Mouse (Mus musculus) limb, embryonic 12.5 days (tissue): ENCODE data around the gene Kif2b. TPM values are rescaled to one million over a fixed set of nuclear protein-coding genes. Genes with fewer than 3 reads are reported as not detected.

Experiments used
- ATAC-seq: fragments of 200-750 bp; cut with Nextera tagmentation; 2 replicates; pipeline ENCODE4 v1.8.0; 2017; ENCODE audit warnings: low read depth, moderate TSS enrichment; ENCODE audit not compliant: insufficient number of reproducible peaks, insufficient read depth, low FRiP score, low TSS enrichment
- H3K27ac ChIP-seq: fragments of 300-500 bp; sonication (generic); 2 replicates; pipeline ENCODE4 v1.5.1; 2016; ENCODE audit warnings: mild to moderate bottlenecking, moderate library complexity
- H3K27me3 ChIP-seq: fragments of 300-500 bp; sonication (generic); 2 replicates; pipeline ENCODE4 v1.6.1; 2016; ENCODE audit warnings: mild to moderate bottlenecking, moderate library complexity
- H3K36me3 ChIP-seq: fragments of 300-500 bp; sonication (generic); 2 replicates; pipeline ENCODE4 v1.6.1; 2016; ENCODE audit warnings: mild to moderate bottlenecking, moderate library complexity
- H3K4me1 ChIP-seq: fragments of 300-500 bp; sonication (generic); replicated peaks from 2 replicates; pipeline ENCODE4 v1.6.1; 2016
- H3K4me2 ChIP-seq: fragments of 300-500 bp; sonication (generic); 2 replicates; pipeline ENCODE4 v1.6.1; 2016; ENCODE audit warnings: mild to moderate bottlenecking, moderate library complexity
- H3K4me3 ChIP-seq: fragments of 300-500 bp; sonication (generic); replicated peaks from 2 replicates; pipeline ENCODE4 v1.5.1; 2016; ENCODE audit warnings: mild to moderate bottlenecking
- H3K9ac ChIP-seq: fragments of 300-500 bp; sonication (generic); replicated peaks from 2 replicates; pipeline ENCODE4 v1.6.1; 2016; ENCODE audit warnings: mild to moderate bottlenecking, moderate library complexity
- H3K9me3 ChIP-seq: fragments of 300-500 bp; sonication (generic); 2 replicates; pipeline ENCODE4 v1.6.1; 2016; ENCODE audit warnings: mild to moderate bottlenecking, moderate library complexity
- WGBS: fragments of 180-500 bp; shearing (Covaris S2); methylation state at CpG from one replicate; pipeline ENCODE4 v1.1.7; 2016; 5-methylcytosine and 5-hydroxymethylcytosine counted together
- polyA plus RNA-seq: library from polyadenylated mRNA; unstranded; fragments of >200 nt; fragmentation: Nextera tagmentation; extraction: Ambion mirVana; gene quantifications from 2 replicates; pipeline ENCODE4 v1.2.1, GENCODE M21; 2016

The Kif2b gene
- not detected in 2 replicates for polyA plus RNA-seq

DNA sequence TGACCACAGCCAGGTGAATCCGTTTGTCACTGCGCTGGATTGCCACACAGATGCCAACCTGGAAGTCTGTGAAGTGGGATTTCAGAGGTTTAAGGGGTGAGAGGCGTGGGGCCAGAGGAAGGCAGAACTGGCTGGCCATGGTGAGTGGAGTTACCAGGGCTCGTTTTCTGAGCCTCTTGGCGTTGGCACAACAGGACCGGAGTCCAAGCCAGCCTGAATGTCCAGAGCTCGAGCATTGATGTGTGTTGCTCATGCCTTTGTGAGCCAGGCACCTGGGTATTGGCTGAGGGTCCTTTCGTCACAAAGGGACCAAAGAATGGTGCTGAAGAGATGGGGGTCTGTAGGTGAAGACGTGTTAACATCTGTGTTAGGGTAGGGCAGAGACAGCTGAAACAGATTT lies at the start of gene Kif2b:
Kif2b (minus strand) TSS at position 242 of the 400 bp plus-strand sequence.
- Histone ChIP-seq H3K27me3 (no peaks in the 10 kb centered on the region), H3K4me3 (no peak within 1 kb of the TSS), H3K36me3 (no peaks in the 10 kb centered on the region), H3K27ac (no peak within 1 kb of the TSS), H3K4me2 (no peak within 1 kb of the TSS), H3K4me1 (no peaks in the 10 kb centered on the region), H3K9ac (no peak within 1 kb of the TSS), H3K9me3 (no peaks in the 10 kb centered on the region)
- 88% methylated on average over 9 of the region's 9 CpGs for WGBS
- no peak for ATAC-seq

DNA sequence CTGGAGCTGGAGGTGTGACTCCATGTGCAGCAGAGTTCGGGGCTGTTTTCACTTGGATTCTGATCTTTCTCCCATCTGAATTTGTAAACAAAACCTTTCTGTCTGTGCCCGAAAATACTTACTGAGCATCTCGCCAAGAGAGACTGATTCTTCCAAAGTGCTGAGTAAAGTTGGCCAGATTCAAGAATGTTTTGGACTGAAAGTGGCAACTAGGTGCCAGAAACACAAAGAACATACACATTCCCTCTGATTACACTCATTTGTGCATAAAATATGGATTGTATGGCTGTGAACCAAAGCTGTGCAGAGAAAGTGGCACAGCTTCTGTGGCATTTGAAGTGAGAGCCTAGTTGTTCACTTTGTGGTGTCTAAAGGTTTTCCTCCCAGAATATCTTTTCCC lies 15.7 kb upstream of the Kif2b start:
- 77% methylated on average over 3 of the region's 3 CpGs for WGBS
- Histone ChIP-seq H3K4me1 (no peaks in the 10 kb centered on the region), H3K9ac (no peak overlapping the region), H3K4me2 (no peak overlapping the region), H3K9me3 (no peaks in the 10 kb centered on the region), H3K4me3 (no peak overlapping the region), H3K36me3 (no peaks in the 10 kb centered on the region), H3K27ac (no peak overlapping the region), H3K27me3 (no peaks in the 10 kb centered on the region)
- no peak for ATAC-seq

GRCm38 (mm10) chr11:91576856-91577255 lies 502 bp downstream of the Kif2b start:
- H3K36me3 ChIP-seq, result no peaks in the 10 kb centered on the region
- 95% methylated on average over 19 of the region's 19 CpGs for WGBS
- ATAC-seq, result no peak
- H3K27me3 ChIP-seq, result no peaks in the 10 kb centered on the region
- no peaks in the 10 kb centered on the region for H3K4me1 ChIP-seq
- no peaks in the 10 kb centered on the region for H3K9me3 ChIP-seq
- no peak overlapping the region for H3K4me3 ChIP-seq
- H3K27ac ChIP-seq, result no peak overlapping the region
- H3K9ac ChIP-seq, result no peak overlapping the region
- H3K4me2 ChIP-seq, result no peak overlapping the region

- Histone ChIP-seq H3K9ac (no peak overlapping the region), H3K27me3 (no peaks in the 10 kb centered on the region), H3K27ac (no peak overlapping the region), H3K4me1 (no peaks in the 10 kb centered on the region), H3K4me2 (no peak overlapping the region), H3K4me3 (no peak overlapping the region), H3K36me3 (no peaks in the 10 kb centered on the region), H3K9me3 (no peaks in the 10 kb centered on the region)
- no peak for ATAC-seq
- 91% methylated on average over 8 of the region's 8 CpGs for WGBS
Measured at GRCm38 (mm10) chr11:91575406-91575805, 2.0 kb downstream of the Kif2b start.

DNA sequence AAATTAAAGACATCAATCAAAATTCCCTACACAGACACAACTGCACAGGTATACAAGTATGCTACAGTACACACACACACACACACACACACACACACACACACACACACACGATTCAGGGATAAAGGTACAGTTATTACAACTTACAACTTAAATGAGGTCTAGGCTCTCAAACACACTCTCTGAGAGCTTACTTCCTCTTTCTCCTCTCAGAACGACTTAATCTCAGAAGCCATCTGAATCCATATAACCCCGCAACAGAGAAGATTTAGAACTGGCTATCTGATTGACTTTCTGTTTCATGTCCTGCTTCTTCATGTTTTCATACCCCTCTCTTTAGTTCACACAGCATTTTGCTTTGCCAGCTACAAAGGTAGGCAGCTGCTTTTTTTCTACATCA lies 2.9 kb downstream of the Kif2b start:
- no peak overlapping the region for H3K4me2 ChIP-seq
- no peaks in the 10 kb centered on the region for H3K27me3 ChIP-seq
- no peak overlapping the region for H3K4me3 ChIP-seq
- no peaks in the 10 kb centered on the region for H3K9me3 ChIP-seq
- no peak overlapping the region for H3K9ac ChIP-seq
- ATAC-seq, result no peak
- no peaks in the 10 kb centered on the region for H3K4me1 ChIP-seq
- H3K36me3 ChIP-seq, result no peaks in the 10 kb centered on the region
- no peak overlapping the region for H3K27ac ChIP-seq
- 74% methylated on average over 3 of the region's 3 CpGs for WGBS

- H3K9ac ChIP-seq, result no peak overlapping the region
- no peaks in the 10 kb centered on the region for H3K36me3 ChIP-seq
- no peaks in the 10 kb centered on the region for H3K27me3 ChIP-seq
- no peak overlapping the region for H3K4me2 ChIP-seq
- WGBS, result 84% methylated on average over 4 of the region's 4 CpGs
- no peaks in the 10 kb centered on the region for H3K9me3 ChIP-seq
- no peak for ATAC-seq
- H3K27ac ChIP-seq, result no peak overlapping the region
- H3K4me3 ChIP-seq, result no peak overlapping the region
- H3K4me1 ChIP-seq, result no peaks in the 10 kb centered on the region
Measured at GRCm38 (mm10) chr11:91530737-91531136, 46.6 kb downstream of the Kif2b start.
